Mouse (Mus musculus): ENCODE data around the gene Ajuba. TPM values are rescaled to one million over a fixed set of nuclear protein-coding genes. Genes with fewer than 3 reads are reported as not detected.
A peak's percentile ranks its signal among the peaks of the same experiment; 100 is the strongest.

Gene Ajuba
- polyA plus RNA-seq, 1 experiment from 2014 or later: 8.1 TPM

DNA sequence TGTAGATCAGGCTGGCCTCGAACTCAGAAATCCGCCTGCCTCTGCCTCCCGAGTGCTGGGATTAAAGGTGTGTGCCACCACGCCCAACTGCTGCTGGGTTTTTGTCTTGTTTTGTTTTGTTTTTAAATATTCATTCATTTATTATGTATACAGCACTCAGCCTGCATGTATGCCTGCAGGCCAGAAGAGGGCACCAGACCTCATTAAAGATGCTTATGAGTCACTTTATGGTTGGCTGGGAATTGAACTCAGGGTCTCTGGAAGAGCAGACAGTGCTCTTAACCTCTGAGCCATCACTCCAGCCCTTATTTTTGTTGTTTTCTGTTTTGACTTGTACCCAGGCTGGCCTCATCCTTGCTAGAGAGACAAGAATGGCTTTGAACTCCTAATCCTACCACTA lies 32.6 kb upstream of the Ajuba start:
- no peak overlapping the region for H3K4me2 ChIP-seq (ENCODE audit: low read length)
- no peaks in the 10 kb centered on the region for H3K27me3 ChIP-seq (replicated peaks; ENCODE audit: control insufficient read depth, insufficient read depth, low read length)
- H3K4me3 ChIP-seq (replicated peaks; ENCODE audit: low read length): no peak overlapping the region
- WGBS: 78% methylated on average over 4 of the region's 4 CpGs
- no peaks in the 10 kb centered on the region for H3K9me3 ChIP-seq (ENCODE audit: control insufficient read depth, low read length)
- ATAC-seq: no peak
- no peak overlapping the region for H3K9ac ChIP-seq (replicated peaks; ENCODE audit: low read depth, low read length)
- no peaks in the 10 kb centered on the region for H3K36me3 ChIP-seq (ENCODE audit: control insufficient read depth, insufficient read depth)
- no peak overlapping the region for H3K27ac ChIP-seq (ENCODE audit: low read length)
- 0 out of 2 replicates have a peak, but pooled peaks cover 2% of the 10 kb centered on the region for H3K4me1 ChIP-seq (replicated peaks; ENCODE audit: control insufficient read depth, insufficient read depth, low read length)

DNA sequence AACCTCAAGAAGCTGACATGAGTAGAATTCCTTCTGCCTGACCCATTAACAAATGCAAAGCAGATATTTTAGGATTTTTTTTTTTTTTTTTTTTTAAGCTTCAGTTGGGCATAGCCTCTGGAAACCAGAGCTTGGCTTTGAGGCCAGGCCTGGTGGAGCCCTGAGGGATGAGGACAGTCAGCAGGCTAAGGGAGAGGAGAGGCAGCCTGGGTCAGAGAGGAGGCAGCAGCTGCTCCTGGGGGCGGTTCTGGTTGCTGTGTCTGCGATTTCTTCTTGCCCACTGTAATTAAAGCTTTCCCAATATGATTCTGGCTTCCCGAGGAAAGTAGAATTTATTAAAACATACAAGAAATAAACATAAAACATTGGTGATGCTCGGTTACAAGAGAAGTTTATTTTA lies 31.9 kb upstream of the Ajuba start:
- no peak overlapping the region for H3K27ac ChIP-seq (ENCODE audit: low read length)
- 64% methylated on average over 4 of the region's 4 CpGs for WGBS
- H3K9ac ChIP-seq (replicated peaks; ENCODE audit: low read depth, low read length): no peak overlapping the region
- H3K4me1 ChIP-seq (replicated peaks; ENCODE audit: control insufficient read depth, insufficient read depth, low read length): 0 out of 2 replicates have a peak, but pooled peaks cover 5% of the 10 kb centered on the region
- no peak overlapping the region for H3K4me2 ChIP-seq (ENCODE audit: low read length)
- no peaks in the 10 kb centered on the region for H3K27me3 ChIP-seq (replicated peaks; ENCODE audit: control insufficient read depth, insufficient read depth, low read length)
- H3K4me3 ChIP-seq (replicated peaks; ENCODE audit: low read length): no peak overlapping the region
- ATAC-seq: no peak
- H3K36me3 ChIP-seq (ENCODE audit: control insufficient read depth, insufficient read depth): no peaks in the 10 kb centered on the region
- H3K9me3 ChIP-seq (ENCODE audit: control insufficient read depth, low read length): no peaks in the 10 kb centered on the region

DNA sequence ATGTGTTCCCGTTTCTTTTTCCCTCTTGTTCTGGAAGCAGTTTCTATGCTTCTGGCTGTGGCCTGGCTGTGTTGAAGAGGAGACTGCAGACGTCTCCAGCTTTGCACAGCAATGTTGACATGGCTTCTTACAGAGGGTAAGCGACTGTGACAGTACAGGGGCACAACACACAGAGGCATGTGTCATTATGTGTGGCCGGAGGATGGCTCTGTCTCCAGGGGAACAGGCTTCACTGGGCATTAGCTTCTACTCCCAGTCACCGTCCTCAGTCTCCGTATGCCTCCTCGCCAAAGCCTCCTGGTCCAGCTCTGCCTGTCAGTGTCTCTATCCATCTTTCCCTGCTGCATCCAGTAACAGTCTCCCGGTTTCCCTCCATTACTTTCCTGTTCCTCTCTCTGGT lies 29.9 kb upstream of the Ajuba start:
- Histone ChIP-seq H3K27ac (ENCODE audit: low read length) (no peak overlapping the region), H3K4me1 (replicated peaks; ENCODE audit: control insufficient read depth, insufficient read depth, low read length) (peaks cover 12% of the 10 kb centered on the region), H3K4me2 (ENCODE audit: low read length) (no peak overlapping the region), H3K36me3 (ENCODE audit: control insufficient read depth, insufficient read depth) (no peaks in the 10 kb centered on the region), H3K9me3 (ENCODE audit: control insufficient read depth, low read length) (no peaks in the 10 kb centered on the region), H3K4me3 (replicated peaks; ENCODE audit: low read length) (no peak overlapping the region), H3K9ac (replicated peaks; ENCODE audit: low read depth, low read length) (no peak overlapping the region), H3K27me3 (replicated peaks; ENCODE audit: control insufficient read depth, insufficient read depth, low read length) (no peaks in the 10 kb centered on the region)
- no peak for ATAC-seq
- WGBS: 63% methylated on average over 8 of the region's 8 CpGs

DNA sequence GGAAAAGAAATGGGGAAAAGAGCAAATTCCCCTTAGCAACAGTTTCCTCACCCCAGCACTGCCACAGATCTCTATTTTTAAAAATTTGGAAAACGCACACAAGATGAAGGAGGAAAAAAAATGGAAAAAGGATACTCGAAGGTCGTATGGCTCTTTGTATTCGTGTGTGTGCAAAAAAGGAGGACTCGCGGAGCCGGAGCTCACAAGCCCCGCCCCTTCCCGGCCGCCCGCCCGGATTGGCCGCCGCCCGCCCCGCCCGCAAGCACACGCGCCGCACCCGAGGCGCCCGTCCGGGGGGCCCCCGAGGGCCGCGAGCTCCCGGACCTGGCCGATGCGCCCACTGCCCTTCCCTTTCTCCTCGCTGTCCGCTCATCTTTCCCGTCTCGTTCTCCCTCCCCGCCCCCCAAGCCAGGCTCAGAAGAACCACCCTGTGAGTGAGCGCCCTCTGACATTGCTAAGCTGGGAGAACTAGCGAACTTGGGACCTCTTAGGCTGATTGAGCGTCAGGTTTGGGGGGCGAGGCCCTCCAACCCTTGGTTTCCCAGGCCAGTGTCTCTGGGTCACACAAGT lies 28.5 kb upstream of the Ajuba start, which contains the start of gene 4931414P19Rik:
Gene 4931414P19Rik, minus strand, starts transcription at position 242 of the 570 bp plus-strand sequence.
- ATAC-seq: peak; percentile 26
- Histone ChIP-seq H3K4me1 (replicated peaks; ENCODE audit: control insufficient read depth, insufficient read depth, low read length) (peaks cover 14% of the 10 kb centered on the region), H3K27me3 (replicated peaks; ENCODE audit: control insufficient read depth, insufficient read depth, low read length) (no peaks in the 10 kb centered on the region), H3K4me2 (ENCODE audit: low read length) (peak within 1 kb of the TSS; percentile 62), H3K4me3 (replicated peaks; ENCODE audit: low read length) (peak within 1 kb of the TSS; percentile 51), H3K9ac (replicated peaks; ENCODE audit: low read depth, low read length) (peak within 1 kb of the TSS; percentile 60), H3K27ac (ENCODE audit: low read length) (peak within 1 kb of the TSS; percentile 65), H3K9me3 (ENCODE audit: control insufficient read depth, low read length) (no peaks in the 10 kb centered on the region), H3K36me3 (ENCODE audit: control insufficient read depth, insufficient read depth) (no peaks in the 10 kb centered on the region)
- WGBS: 0% methylated on average over 32 of the region's 39 CpGs

DNA sequence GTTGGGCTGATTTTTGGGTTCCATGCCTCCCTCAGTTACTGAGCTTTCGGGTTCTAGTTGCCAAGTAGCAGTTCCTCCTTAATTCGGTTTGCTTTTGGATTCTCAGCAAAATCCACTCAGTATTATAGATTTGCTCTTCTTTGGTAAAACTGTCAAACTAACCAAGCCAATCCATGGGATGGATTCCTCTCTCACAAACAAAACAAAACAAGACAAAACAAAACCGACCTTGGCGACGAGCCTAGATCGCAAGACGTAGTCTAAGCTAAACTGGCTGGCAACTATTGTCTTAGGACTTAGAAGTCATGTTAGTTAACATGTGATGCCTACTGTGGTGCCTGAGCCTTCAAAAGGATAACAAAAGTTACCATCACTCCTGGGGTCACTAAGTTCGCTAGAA lies 26.3 kb upstream of the Ajuba start:
- no peaks in the 10 kb centered on the region for H3K36me3 ChIP-seq (ENCODE audit: control insufficient read depth, insufficient read depth)
- peak overlapping the region; percentile 49 for H3K4me2 ChIP-seq (ENCODE audit: low read length)
- peak overlapping the region; percentile 75 for H3K27ac ChIP-seq (ENCODE audit: low read length)
- no peak for ATAC-seq
- WGBS: 80% methylated on average over 8 of the region's 8 CpGs
- no peaks in the 10 kb centered on the region for H3K9me3 ChIP-seq (ENCODE audit: control insufficient read depth, low read length)
- H3K4me3 ChIP-seq (replicated peaks; ENCODE audit: low read length): peak overlapping the region; percentile 81
- no peaks in the 10 kb centered on the region for H3K27me3 ChIP-seq (replicated peaks; ENCODE audit: control insufficient read depth, insufficient read depth, low read length)
- no peak overlapping the region for H3K9ac ChIP-seq (replicated peaks; ENCODE audit: low read depth, low read length)
- H3K4me1 ChIP-seq (replicated peaks; ENCODE audit: control insufficient read depth, insufficient read depth, low read length): peaks cover 14% of the 10 kb centered on the region

DNA sequence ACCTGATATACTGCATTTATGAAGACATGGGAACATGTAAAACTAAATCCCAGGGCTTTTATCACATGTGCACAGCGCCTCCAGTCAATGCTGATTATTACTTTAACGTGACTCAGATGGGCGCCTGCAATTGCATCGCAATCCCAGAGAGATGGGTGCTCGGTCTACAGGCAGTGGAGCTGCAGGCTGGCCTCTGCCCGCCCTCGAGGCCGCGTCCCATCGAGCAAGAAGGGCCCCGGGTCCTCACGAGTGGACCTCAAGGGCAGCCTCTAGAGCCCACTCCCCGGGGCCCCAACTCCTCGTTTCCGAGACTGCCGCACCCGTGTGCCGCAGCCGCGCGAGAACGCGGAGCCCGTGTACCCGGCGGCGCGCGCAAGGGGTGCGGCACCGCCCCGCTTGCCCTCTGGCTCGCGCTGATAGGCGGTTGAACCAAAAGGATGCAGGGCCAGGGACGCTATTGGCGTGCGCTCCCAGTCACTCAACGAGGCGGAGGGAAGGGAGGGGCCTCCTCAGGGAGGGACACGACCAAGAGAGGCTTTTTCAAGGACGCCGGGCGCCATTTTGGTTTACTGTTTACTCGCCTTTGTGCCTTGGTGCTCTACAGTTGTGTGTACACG lies 25.8 kb upstream of the Ajuba start:
- peak overlapping the region; percentile 91 for H3K9ac ChIP-seq (replicated peaks; ENCODE audit: low read depth, low read length)
- peak; percentile 99 for ATAC-seq
- H3K4me3 ChIP-seq (replicated peaks; ENCODE audit: low read length): peak overlapping the region; percentile 81
- no peaks in the 10 kb centered on the region for H3K27me3 ChIP-seq (replicated peaks; ENCODE audit: control insufficient read depth, insufficient read depth, low read length)
- peaks cover 14% of the 10 kb centered on the region for H3K4me1 ChIP-seq (replicated peaks; ENCODE audit: control insufficient read depth, insufficient read depth, low read length)
- H3K36me3 ChIP-seq (ENCODE audit: control insufficient read depth, insufficient read depth): no peaks in the 10 kb centered on the region
- H3K27ac ChIP-seq (ENCODE audit: low read length): peak overlapping the region; percentile 98
- peak overlapping the region; percentile 49 for H3K4me2 ChIP-seq (ENCODE audit: low read length)
- no peaks in the 10 kb centered on the region for H3K9me3 ChIP-seq (ENCODE audit: control insufficient read depth, low read length)
- WGBS: under 1% methylated on average over 46 of the region's 46 CpGs

DNA sequence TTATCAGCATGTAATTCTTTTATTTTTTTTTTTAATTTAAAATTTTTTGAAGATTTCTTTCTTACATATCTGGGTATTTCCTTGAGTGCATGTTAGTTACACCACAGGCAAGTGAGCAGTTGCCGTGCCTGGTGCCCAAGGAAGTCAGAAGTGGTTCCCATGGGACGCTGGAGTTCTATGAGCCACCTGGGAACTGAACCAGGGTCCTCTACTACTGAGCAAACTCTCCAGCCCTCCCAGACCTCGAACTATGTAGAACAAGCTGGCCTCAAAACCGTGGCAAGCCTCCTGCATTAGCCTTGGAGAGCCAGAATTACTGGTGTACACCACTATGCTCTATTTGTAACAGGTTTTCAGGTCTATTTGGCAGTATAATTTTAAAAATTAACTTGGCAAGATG lies 25.3 kb upstream of the Ajuba start:
- Histone ChIP-seq H3K9me3 (ENCODE audit: control insufficient read depth, low read length) (no peaks in the 10 kb centered on the region), H3K4me1 (replicated peaks; ENCODE audit: control insufficient read depth, insufficient read depth, low read length) (peaks cover 14% of the 10 kb centered on the region), H3K36me3 (ENCODE audit: control insufficient read depth, insufficient read depth) (no peaks in the 10 kb centered on the region), H3K4me2 (ENCODE audit: low read length) (peak overlapping the region; percentile 49), H3K27ac (ENCODE audit: low read length) (peak overlapping the region; percentile 98), H3K27me3 (replicated peaks; ENCODE audit: control insufficient read depth, insufficient read depth, low read length) (no peaks in the 10 kb centered on the region), H3K9ac (replicated peaks; ENCODE audit: low read depth, low read length) (peak overlapping the region; percentile 91), H3K4me3 (replicated peaks; ENCODE audit: low read length) (peak overlapping the region; percentile 81)
- 37% methylated on average over 4 of the region's 4 CpGs for WGBS
- ATAC-seq: peak; percentile 16

DNA sequence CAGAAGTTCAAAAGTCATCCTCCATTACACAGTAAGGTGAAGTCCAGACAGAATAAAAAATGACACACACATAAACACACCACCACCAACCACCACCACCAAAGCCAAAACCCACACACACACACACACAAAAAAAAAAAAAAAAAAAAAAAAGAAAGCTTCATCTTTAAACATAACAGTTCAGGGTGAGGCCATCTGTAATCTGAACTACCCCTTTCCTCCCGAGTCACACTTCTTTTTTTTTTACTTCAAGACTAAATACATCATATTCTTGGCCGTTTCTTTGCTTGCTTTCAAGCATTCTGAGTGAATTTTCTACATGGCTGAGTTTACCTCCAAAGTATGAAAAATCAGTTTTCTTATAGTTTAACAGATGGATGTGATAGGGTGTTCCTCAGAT lies 24.2 kb upstream of the Ajuba start:
- Histone ChIP-seq H3K4me2 (ENCODE audit: low read length) (no peak overlapping the region), H3K9me3 (ENCODE audit: control insufficient read depth, low read length) (no peaks in the 10 kb centered on the region), H3K27me3 (replicated peaks; ENCODE audit: control insufficient read depth, insufficient read depth, low read length) (no peaks in the 10 kb centered on the region), H3K36me3 (ENCODE audit: control insufficient read depth, insufficient read depth) (no peaks in the 10 kb centered on the region), H3K9ac (replicated peaks; ENCODE audit: low read depth, low read length) (no peak overlapping the region), H3K4me3 (replicated peaks; ENCODE audit: low read length) (no peak overlapping the region), H3K27ac (ENCODE audit: low read length) (no peak overlapping the region), H3K4me1 (replicated peaks; ENCODE audit: control insufficient read depth, insufficient read depth, low read length) (peaks cover 14% of the 10 kb centered on the region)
- 85% methylated on average over 2 of the region's 2 CpGs for WGBS
- no peak for ATAC-seq

DNA sequence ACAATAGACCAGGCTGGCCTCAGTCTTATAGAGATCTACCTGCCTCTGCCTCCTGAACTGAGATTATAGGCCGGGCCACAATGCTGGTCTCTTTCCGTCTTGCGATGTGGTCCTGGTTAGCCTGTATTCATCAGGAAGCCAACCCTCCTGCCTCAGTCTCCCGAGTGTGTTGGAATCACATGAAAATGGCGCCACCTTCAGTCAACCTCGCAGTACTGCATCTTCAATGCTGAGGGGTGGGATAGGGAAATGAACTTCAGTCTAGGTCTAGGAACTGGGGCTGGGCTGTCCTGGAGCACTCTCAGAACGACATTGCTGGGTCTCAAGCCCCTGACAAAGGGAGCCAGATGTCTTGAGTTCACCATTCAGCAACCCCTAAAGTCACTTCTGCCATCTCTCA lies 19.7 kb upstream of the Ajuba start:
- ATAC-seq: no peak
- Histone ChIP-seq H3K4me2 (ENCODE audit: low read length) (no peak overlapping the region), H3K9ac (replicated peaks; ENCODE audit: low read depth, low read length) (no peak overlapping the region), H3K27ac (ENCODE audit: low read length) (no peak overlapping the region), H3K9me3 (ENCODE audit: control insufficient read depth, low read length) (no peaks in the 10 kb centered on the region), H3K4me1 (replicated peaks; ENCODE audit: control insufficient read depth, insufficient read depth, low read length) (peaks cover under 1% of the 10 kb centered on the region), H3K36me3 (ENCODE audit: control insufficient read depth, insufficient read depth) (no peaks in the 10 kb centered on the region), H3K27me3 (replicated peaks; ENCODE audit: control insufficient read depth, insufficient read depth, low read length) (no peaks in the 10 kb centered on the region), H3K4me3 (replicated peaks; ENCODE audit: low read length) (no peak overlapping the region)
- 80% methylated on average over 7 of the region's 7 CpGs for WGBS
